Mouse (Mus musculus) myocyte (in vitro differentiated cells): ENCODE data around the gene 2210017I01Rik.

ENCODE experiments used
- CEBPB ChIP-seq: IDR thresholded peaks from 2 replicates; pipeline ENCODE4 v1.6.1; 2011; ENCODE audit warnings: mild to moderate bottlenecking, moderate library complexity; ENCODE audit not compliant: poor library complexity, insufficient read depth, severe bottlenecking
- E2F4 ChIP-seq: IDR thresholded peaks from one replicate; pipeline ENCODE4 v1.6.1; 2011; ENCODE audit warnings: mild to moderate bottlenecking, control low read depth, moderate library complexity; ENCODE audit not compliant: insufficient read depth
- MAX ChIP-seq: IDR thresholded peaks from one replicate; pipeline ENCODE4 v1.6.1; 2011; ENCODE audit warnings: low read depth, mild to moderate bottlenecking, control low read depth
- MYOD1 ChIP-seq, 3 experiments: IDR thresholded peaks; one replicate each; pipeline ENCODE4 v1.6.1; 2011; ENCODE audit warnings: control low read depth in 2 of 3, low read depth in 2 of 3, mild to moderate bottlenecking in 2 of 3, moderate library complexity in 1 of 3; ENCODE audit not compliant: insufficient read length in 2 of 3, control insufficient read depth in 1 of 3
- POLR2A ChIP-seq: IDR thresholded peaks from one replicate; pipeline ENCODE4 v1.6.1; 2011; ENCODE audit warnings: low read depth, mild to moderate bottlenecking, control low read depth, moderate library complexity; ENCODE audit not compliant: insufficient read length
- TCF12 ChIP-seq: IDR thresholded peaks from one replicate; pipeline ENCODE4 v1.6.1; 2011; ENCODE audit warnings: mild to moderate bottlenecking, control low read depth; ENCODE audit not compliant: poor library complexity, insufficient read depth, severe bottlenecking
- USF1 ChIP-seq: IDR thresholded peaks from one replicate; pipeline ENCODE4 v1.6.1; 2011; ENCODE audit warnings: low read depth, mild to moderate bottlenecking, control low read depth, moderate library complexity

DNA sequence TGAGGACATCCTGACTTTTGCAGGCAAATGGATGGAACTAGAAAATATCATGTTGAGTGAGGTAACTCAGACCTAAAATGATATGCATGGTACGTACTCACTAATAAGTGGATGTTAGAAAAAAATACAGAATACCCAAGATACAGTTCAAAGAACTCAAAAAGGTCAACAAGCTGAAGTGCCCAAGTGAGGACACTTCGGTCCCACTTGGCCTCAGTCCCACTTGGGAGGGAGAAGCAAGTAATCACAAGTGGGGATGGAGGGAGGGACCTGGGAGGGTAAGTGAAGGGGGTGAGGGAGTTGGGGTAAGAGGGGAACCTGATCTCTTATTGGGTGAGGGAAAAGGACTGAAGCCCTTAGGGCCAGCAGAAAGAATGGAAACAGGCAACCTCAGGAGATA is 38.5 kb downstream of the 2210017I01Rik start:
- TF ChIP-seq CEBPB (no peak), POLR2A (no peak), MAX (no peak), TCF12 (no peak), E2F4 (no peak), USF1 (no peak), MYOD1 (IDR thresholded peaks at IDR 0.05; ENCODE audit: control insufficient read depth in 1 of 3, insufficient read length in 2 of 3, low read depth in 2 of 3) (no peak)
